Mouse (Mus musculus) cerebellum, adult 2 months (tissue): ENCODE results near the gene Pip4k2b.

Experiments used
- CTCF ChIP-seq: fragments of 200-500 bp; IDR thresholded peaks from 2 replicates; pipeline ENCODE4 v1.5.1; 2011; ENCODE audit warnings: low read depth, mild to moderate bottlenecking, control low read depth, low read length, moderate library complexity, borderline replicate concordance; ENCODE audit not compliant: insufficient read depth
- POLR2A ChIP-seq: fragments of 200-500 bp; IDR thresholded peaks from 2 replicates; pipeline ENCODE4 v1.6.1; 2011; ENCODE audit warnings: low read length, control low read depth, borderline replicate concordance; ENCODE audit not compliant: insufficient read depth

- TF ChIP-seq CTCF = no peak
- no peak for TF ChIP-seq POLR2A
Observed at GRCm38 (mm10) chr11:97748496-97748895, 4.0 kb upstream of the Pip4k2b start.
